Mouse (Mus musculus) E14TG2a.4 (cell line): ENCODE results near the gene Inka1.

ENCODE experiments used
- H3K27me3 ChIP-seq: 2 replicates; pipeline ENCODE4 v1.6.1; 2014; ENCODE audit warnings: low read length, control low read depth; ENCODE audit not compliant: insufficient read depth
- H3K36me3 ChIP-seq: 2 replicates; pipeline ENCODE4 v1.6.1; 2014; ENCODE audit warnings: low read length, control low read depth; ENCODE audit not compliant: insufficient read depth
- H3K4me1 ChIP-seq: replicated peaks from 2 replicates; pipeline ENCODE4 v1.6.1; 2014; ENCODE audit warnings: low read depth, low read length, control low read depth
- H3K4me3 ChIP-seq: replicated peaks from 2 replicates; pipeline ENCODE4 v1.5.1; 2014; ENCODE audit warnings: mild to moderate bottlenecking, low read length
- H3K9me3 ChIP-seq: 2 replicates; pipeline ENCODE4 v1.6.1; 2014; ENCODE audit warnings: low read length, control low read depth
- CTCF ChIP-seq: conservative IDR thresholded peaks from 2 replicates; pipeline ENCODE4 v1.5.1; 2014; ENCODE audit warnings: low read length
- NANOG ChIP-seq: IDR thresholded peaks from 2 replicates; pipeline ENCODE4 v1.6.1; 2014; ENCODE audit warnings: borderline replicate concordance, low read length, mixed read lengths
- POU5F1 ChIP-seq: IDR thresholded peaks from 2 replicates; pipeline ENCODE4 v1.6.1; 2014; ENCODE audit warnings: low read length, borderline replicate concordance

Gene Inka1

GRCm38 (mm10) chr9:107978815-107979214 lies 6.9 kb downstream of the Inka1 start:
- TF ChIP-seq NANOG = no peak
- no peak for TF ChIP-seq POU5F1
- no peak for TF ChIP-seq CTCF
- peaks cover 60% of the 10 kb centered on the region for H3K27me3 ChIP-seq
- no peak overlapping the region for H3K4me3 ChIP-seq
- H3K9me3 ChIP-seq = no peaks in the 10 kb centered on the region
- H3K36me3 ChIP-seq = no peaks in the 10 kb centered on the region
- H3K4me1 ChIP-seq = peaks cover 23% of the 10 kb centered on the region

- H3K9me3 ChIP-seq = no peaks in the 10 kb centered on the region
- TF ChIP-seq POU5F1 = no peak
- TF ChIP-seq CTCF = no peak
- no peak for TF ChIP-seq NANOG
- no peak within 1 kb of the TSS for H3K4me3 ChIP-seq
- peaks cover 18% of the 10 kb centered on the region for H3K4me1 ChIP-seq
- peaks cover 29% of the 10 kb centered on the region for H3K36me3 ChIP-seq
- peaks cover 29% of the 10 kb centered on the region for H3K27me3 ChIP-seq
These were observed 10.0 kb downstream of the Inka1 start, which contains the start of gene Uba7 for GRCm38 (mm10) chr9:107975399-107976386. Gene Uba7, plus strand, starts transcription at chr9:107975505.

- H3K4me3 ChIP-seq = no peak overlapping the region
These were observed 11.0 kb downstream of the Inka1 start for GRCm38 (mm10) chr9:107974491-107975171.

GRCm38 (mm10) chr9:107971690-107972541 lies 13.8 kb downstream of the Inka1 start:
- peaks cover 31% of the 10 kb centered on the region for H3K4me1 ChIP-seq
- peaks cover 67% of the 10 kb centered on the region for H3K36me3 ChIP-seq
- H3K9me3 ChIP-seq = no peaks in the 10 kb centered on the region
- H3K4me3 ChIP-seq = no peak overlapping the region
- H3K27me3 ChIP-seq = peaks cover 6% of the 10 kb centered on the region; the same call in 1 of the 2 replicates
- no peak for TF ChIP-seq CTCF
- TF ChIP-seq NANOG = peak; percentile 46; the same call in 1 of the 2 replicates
- no peak for TF ChIP-seq POU5F1

More at GRCm38 (mm10) chr9:107974491-107975171, 11.0 kb downstream of the Inka1 start:
- Histone ChIP-seq H3K27me3 (peaks cover 22% of the 10 kb centered on the region), H3K4me1 (peaks cover 29% of the 10 kb centered on the region), H3K9me3 (no peaks in the 10 kb centered on the region), H3K36me3 (peaks cover 40% of the 10 kb centered on the region)
- TF ChIP-seq POU5F1 = no peak
- TF ChIP-seq NANOG = no peak
- no peak for TF ChIP-seq CTCF

- TF ChIP-seq POU5F1 = no peak
- no peak for TF ChIP-seq CTCF
- no peak for TF ChIP-seq NANOG
- H3K27me3 ChIP-seq = no peaks in the 10 kb centered on the region
- H3K36me3 ChIP-seq = peaks cover 83% of the 10 kb centered on the region
- no peaks in the 10 kb centered on the region for H3K9me3 ChIP-seq
- H3K4me1 ChIP-seq = peaks cover 31% of the 10 kb centered on the region
- no peak overlapping the region for H3K4me3 ChIP-seq
These were observed 15.4 kb downstream of the Inka1 start for GRCm38 (mm10) chr9:107970311-107970710.

- H3K9me3 ChIP-seq = no peaks in the 10 kb centered on the region
- H3K27me3 ChIP-seq = no peaks in the 10 kb centered on the region
- no peak overlapping the region for H3K4me3 ChIP-seq
- TF ChIP-seq CTCF (no peak), POU5F1 (no peak), NANOG (no peak)
- peaks cover 48% of the 10 kb centered on the region for H3K4me1 ChIP-seq
- H3K36me3 ChIP-seq = peaks cover 100% of the 10 kb centered on the region
These were observed 17.1 kb downstream of the Inka1 start for GRCm38 (mm10) chr9:107968531-107968930.

GRCm38 (mm10) chr9:107967437-107967836 lies 18.2 kb downstream of the Inka1 start:
- Histone ChIP-seq H3K4me1 (peaks cover 58% of the 10 kb centered on the region), H3K36me3 (peaks cover 100% of the 10 kb centered on the region), H3K9me3 (no peaks in the 10 kb centered on the region), H3K27me3 (no peaks in the 10 kb centered on the region), H3K4me3 (no peak overlapping the region)
- TF ChIP-seq CTCF (no peak), POU5F1 (no peak), NANOG (no peak)

- no peak for TF ChIP-seq NANOG
- no peak for TF ChIP-seq CTCF
- TF ChIP-seq POU5F1 = no peak
- Histone ChIP-seq H3K4me1 (peaks cover 58% of the 10 kb centered on the region), H3K27me3 (no peaks in the 10 kb centered on the region), H3K9me3 (no peaks in the 10 kb centered on the region), H3K4me3 (no peak overlapping the region), H3K36me3 (peaks cover 100% of the 10 kb centered on the region)
These were observed 19.0 kb downstream of the Inka1 start for GRCm38 (mm10) chr9:107966676-107967075.
